Mouse (Mus musculus) kidney, postnatal 10 days (tissue): Measurements from ENCODE around the gene Fam120a.

Experiments used
- DNase-seq: peaks from one replicate; pipeline ENCODE4 v3.0.0; 2021; ENCODE audit warnings: mixed read lengths

Gene Fam120a

GRCm38 (mm10) chr13:48851719-48852118 lies 116.1 kb downstream of the Fam120a start:
- no peak for DNase-seq

GRCm38 (mm10) chr13:48850771-48851170 lies 117.0 kb downstream of the Fam120a start:
- no peak for DNase-seq

- no peak for DNase-seq
These were observed 117.5 kb downstream of the Fam120a start for GRCm38 (mm10) chr13:48850326-48850725.

GRCm38 (mm10) chr13:48849155-48849554 lies 118.7 kb downstream of the Fam120a start:
- DNase-seq: peak; percentile 81

- no peak for DNase-seq
These were observed 122.5 kb downstream of the Fam120a start for GRCm38 (mm10) chr13:48845308-48845707.

GRCm38 (mm10) chr13:48843530-48843929 lies 124.3 kb downstream of the Fam120a start:
- DNase-seq: no peak

GRCm38 (mm10) chr13:48841905-48842592 lies 125.8 kb downstream of the Fam120a start:
- no peak for DNase-seq

GRCm38 (mm10) chr13:48838284-48838683 lies 129.5 kb downstream of the Fam120a start:
- no peak for DNase-seq

GRCm38 (mm10) chr13:48837537-48837936 lies 130.3 kb downstream of the Fam120a start:
- DNase-seq: no peak

- no peak for DNase-seq
These were observed 137.1 kb downstream of the Fam120a start for GRCm38 (mm10) chr13:48830528-48831250.

GRCm38 (mm10) chr13:48829780-48830179 lies 138.0 kb downstream of the Fam120a start:
- DNase-seq: no peak
